Mouse (Mus musculus): ENCODE data around the gene Lrrc45.

GRCm38 (mm10) chr11:120719242-120719641 lies 5.5 kb downstream of the Lrrc45 start:
- TF ChIP-seq POLR2A (IDR thresholded peaks at IDR 0.05; ENCODE audit: low read depth, low read length) (no peak), CTCF (IDR thresholded peaks at IDR 0.05; ENCODE audit: extremely low read depth, insufficient read length, insufficient replicate concordance, low read depth, low read length) (no peak)

Measured in small intestine, adult 2 months (tissue).